In the genomic region with DNA sequence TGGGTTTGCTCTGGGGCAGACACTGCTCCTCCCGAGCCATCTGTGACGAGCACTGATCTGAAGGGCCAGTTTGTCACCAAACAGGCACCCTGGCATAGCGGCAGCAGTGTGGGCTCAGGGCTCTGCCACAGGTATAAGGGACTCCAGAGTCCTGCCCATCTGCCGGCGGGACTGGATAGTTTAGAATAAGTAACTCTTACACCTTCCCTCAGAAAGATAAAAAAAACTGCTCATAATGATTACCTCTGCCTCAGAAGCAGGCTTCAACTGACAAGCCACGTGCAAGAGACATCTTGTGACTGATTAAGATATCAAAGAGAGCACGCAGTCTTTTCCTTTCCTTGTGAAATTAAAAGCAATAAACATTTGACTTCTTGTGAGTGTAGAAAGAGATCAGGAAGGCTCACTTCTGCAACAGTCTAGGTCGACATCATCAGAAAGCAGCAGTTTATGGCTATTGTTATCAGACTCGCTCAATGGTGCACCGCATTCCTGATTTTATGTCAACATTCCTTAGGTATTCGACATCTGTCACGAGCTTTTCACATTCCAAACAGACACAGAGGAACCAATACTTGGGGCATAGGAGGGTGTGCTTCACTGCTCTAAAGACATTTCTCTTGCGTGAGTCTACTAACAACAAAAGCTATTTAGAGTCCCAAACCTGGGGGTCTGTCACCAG, we compare ENCODE assay signal across 19 mouse cellular contexts. TPM values are rescaled to one million over a fixed set of nuclear protein-coding genes. Genes with fewer than 3 reads are reported as not detected.
"Had no signal": no experiment of that assay in that cellular context is flagged by ENCODE, and none has a peak within 500 bp of the region (broad histone marks: within the 10 kb centered on the region; RNA-seq: fewer than 3 reads in every experiment).

No protein-coding gene starts in this region.

- H3K4me2 ChIP-seq: limb, embryonic 13.5 days; liver, embryonic 15.5 days; lung, embryonic 14.5 days; neural tube, embryonic 15.5 days had no signal

- H3K9me3 ChIP-seq: limb, embryonic 13.5 days; liver, embryonic 15.5 days; midbrain, embryonic 10.5 days; neural tube, embryonic 15.5 days had no signal

- H3K27me3 ChIP-seq: limb, embryonic 13.5 days; liver, embryonic 15.5 days; neural tube, embryonic 15.5 days had no signal

- H3K9ac ChIP-seq: limb, embryonic 13.5 days; liver, embryonic 15.5 days; lung, embryonic 14.5 days; neural tube, embryonic 15.5 days had no signal

- H3K27ac ChIP-seq: limb, embryonic 13.5 days; liver, embryonic 15.5 days; midbrain, embryonic 10.5 days; neural tube, embryonic 15.5 days; stomach, postnatal 0 days had no signal

- H3K36me3 ChIP-seq: liver, embryonic 15.5 days; neural tube, embryonic 15.5 days had no signal

- DNase-seq: kidney, adult 9 months; kidney, postnatal 10 days; left cerebral cortex, postnatal 4 days; lung, embryonic 14.5 days; lung, postnatal 14 days; midbrain, embryonic 14.5 days; thymus, postnatal 4 days had no signal

- H3K4me1 ChIP-seq: liver, embryonic 15.5 days; neural tube, embryonic 15.5 days had no signal

- H3K4me3 ChIP-seq: limb, embryonic 13.5 days; liver, embryonic 15.5 days; midbrain, embryonic 10.5 days; myocyte; neural tube, embryonic 15.5 days had no signal

RNA-seq across cellular contexts. Expression of a gene that starts 50.4 kb away (rescaled TPM):
- total RNA-seq: left cerebral cortex, postnatal 4 days; liver, adult 2 months had no signal
- polyA plus RNA-seq: limb, embryonic 13.5 days; liver, adult 2 months; liver, embryonic 15.5 days; lung, embryonic 14.5 days; midbrain, embryonic 10.5 days; midbrain, embryonic 14.5 days; myocyte; neural tube, embryonic 11.5 days; neural tube, embryonic 15.5 days; stomach, postnatal 0 days had no signal

RNA-seq across cellular contexts. Expression of a gene that starts 52.7 kb away (rescaled TPM):
- total RNA-seq: layer of hippocampus, adult 18-20 months; layer of hippocampus, postnatal 14 days; left cerebral cortex, adult 18-20 months; left cerebral cortex, postnatal 10 days; left cerebral cortex, postnatal 4 days; liver, adult 2 months had no signal
- polyA plus RNA-seq: limb, embryonic 13.5 days; liver, adult 2 months; liver, embryonic 15.5 days; lung, embryonic 14.5 days; midbrain, embryonic 10.5 days; midbrain, embryonic 14.5 days; myocyte; neural tube, embryonic 11.5 days; neural tube, embryonic 15.5 days; stomach, postnatal 0 days had no signal
